Comparison of ENCODE assay signal across 22 mouse cellular contexts in genomic region chr9:13522061-13522820, GRCm38 (mm10).
DNase-seq lines count a peak whose midpoint lies in the region; ATAC-seq lines count a peak whose summit lies in the region.
"Had no signal": no experiment of that assay in that cellular context is flagged by ENCODE, and none has a peak within 500 bp of the region (broad histone marks: within the 10 kb centered on the region; RNA-seq: fewer than 3 reads in every experiment).

No protein-coding gene starts in this region.

- no peaks in the 10 kb centered on the region for H3K9me3 ChIP-seq in kidney, embryonic 15.5 days (replicated peaks)
- H3K9me3 ChIP-seq: forebrain, embryonic 15.5 days; limb, embryonic 10.5 days; megakaryocyte, embryonic 14.5 days had no signal

- H3K27ac ChIP-seq in kidney, embryonic 15.5 days = peak overlapping the region; percentile 47; the same call in 1 of the 2 replicates
- H3K27ac ChIP-seq: forebrain, embryonic 15.5 days; heart, adult 2 months; limb, embryonic 10.5 days had no signal

- no peak for ATAC-seq in kidney, embryonic 15.5 days (replicated peaks; ENCODE audit: low FRiP score)
- ATAC-seq: forebrain, embryonic 15.5 days; hindbrain, embryonic 16.5 days; intestine, postnatal 0 days; liver, postnatal 0 days had no signal

- H3K4me1 ChIP-seq in kidney, embryonic 15.5 days = peaks cover 29% of the 10 kb centered on the region

- H3K4me3 ChIP-seq in kidney, embryonic 15.5 days (replicated peaks) = no peak overlapping the region
- H3K4me3 ChIP-seq: erythroblast, embryonic 14.5 days; forebrain, embryonic 15.5 days; heart, adult 2 months; limb, embryonic 10.5 days; megakaryocyte, embryonic 14.5 days had no signal

- no peak overlapping the region for H3K9ac ChIP-seq in kidney, embryonic 15.5 days
- H3K9ac ChIP-seq: forebrain, embryonic 15.5 days; liver, postnatal 0 days had no signal

- DNase-seq in frontal cortex, adult 2 months (ENCODE audit: extremely low spot score in 1 of 2, low spot score in 1 of 2) = peak; percentile 8 to 44
- DNase-seq in frontal cortex, postnatal 10 days (ENCODE audit: low spot score in 2 of 2) = no peak
- DNase-seq in kidney, adult 18-20 months = no peak
- DNase-seq in right cerebral cortex, adult 2 months (ENCODE audit: low spot score in 2 of 2) = peak; percentile 13 to 15
- DNase-seq in right cerebral cortex, postnatal 4 days = no peak
- peak; percentile 17 for DNase-seq in telencephalon, adult 2 months (ENCODE audit: low read depth, low spot score)
- no peak for DNase-seq in thymus, postnatal 4 days
- DNase-seq: cerebellum, adult 2 months; cerebellum, postnatal 36 days; gastrocnemius, postnatal 10 days; heart, adult 2 months; heart, postnatal 4 days; kidney, postnatal 14 days; liver, postnatal 0 days; thymus, adult 2 months had no signal

- H3K36me3 ChIP-seq in kidney, embryonic 15.5 days = no peaks in the 10 kb centered on the region
- H3K36me3 ChIP-seq: forebrain, embryonic 15.5 days; limb, embryonic 10.5 days had no signal

- H3K27me3 ChIP-seq in kidney, embryonic 15.5 days = no peaks in the 10 kb centered on the region
- H3K27me3 ChIP-seq: forebrain, embryonic 15.5 days had no signal

- H3K4me2 ChIP-seq in kidney, embryonic 15.5 days = no peak overlapping the region
- H3K4me2 ChIP-seq: forebrain, embryonic 15.5 days had no signal

- WGBS in kidney, embryonic 15.5 days = 77% methylated on average over 9 of the region's 9 CpGs

Comparison
In these comparisons a context has a peak if more than half of its experiments do, and no peak if none do; other contexts are left out.
1. DNase-seq: peak in frontal cortex, adult 2 months (2 of 2), right cerebral cortex, adult 2 months (2 of 2) and telencephalon, adult 2 months (single experiment); none in frontal cortex, postnatal 10 days (0 of 2), kidney, adult 18-20 months (single experiment), right cerebral cortex, postnatal 4 days (single experiment) and thymus, postnatal 4 days (single experiment).